Mouse (Mus musculus) G1E-ER4 (cell line): Measurements from ENCODE around the gene Oprm1. TPM values are rescaled to one million over a fixed set of nuclear protein-coding genes. Genes with fewer than 3 reads are reported as not detected.

Experiments used
- GATA1 ChIP-seq: IDR thresholded peaks from one replicate; pipeline ENCODE4 v1.8.0; 2012; ENCODE audit warnings: low read length, inconsistent platforms
- polyA plus RNA-seq: library from polyadenylated mRNA; stranded (reverse); fragments of >175 nt; gene quantifications from 2 replicates; pipeline ENCODE4 v1.2.3, GENCODE M21; 2012

Gene Oprm1
- polyA plus RNA-seq, 1 experiment, result not detected

- TF ChIP-seq GATA1, result no peak
Observed at GRCm38 (mm10) chr10:6930889-6931288, 172.6 kb downstream of the Oprm1 start.

- no peak for TF ChIP-seq GATA1
Observed at GRCm38 (mm10) chr10:6934776-6935175, 176.5 kb downstream of the Oprm1 start.

GRCm38 (mm10) chr10:6936671-6937425 is 178.5 kb downstream of the Oprm1 start:
- TF ChIP-seq GATA1, result no peak

- TF ChIP-seq GATA1, result no peak
Observed at GRCm38 (mm10) chr10:6953115-6953514, 194.8 kb downstream of the Oprm1 start.

GRCm38 (mm10) chr10:6954533-6954932 is 196.2 kb downstream of the Oprm1 start:
- TF ChIP-seq GATA1, result no peak

GRCm38 (mm10) chr10:6956357-6956756 is 198.1 kb downstream of the Oprm1 start:
- TF ChIP-seq GATA1, result no peak

- no peak for TF ChIP-seq GATA1
Observed at GRCm38 (mm10) chr10:6958791-6959190, 200.5 kb downstream of the Oprm1 start.

GRCm38 (mm10) chr10:6967588-6968242 is 209.4 kb downstream of the Oprm1 start:
- no peak for TF ChIP-seq GATA1

GRCm38 (mm10) chr10:6968334-6968733 is 210.0 kb downstream of the Oprm1 start:
- TF ChIP-seq GATA1, result no peak

- no peak for TF ChIP-seq GATA1
Observed at GRCm38 (mm10) chr10:6977843-6978242, 219.5 kb downstream of the Oprm1 start.

GRCm38 (mm10) chr10:6978733-6979132 is 220.4 kb downstream of the Oprm1 start:
- no peak for TF ChIP-seq GATA1

- no peak for TF ChIP-seq GATA1
Observed at GRCm38 (mm10) chr10:6979216-6979615, 220.9 kb downstream of the Oprm1 start.

- no peak for TF ChIP-seq GATA1
Observed at GRCm38 (mm10) chr10:6979789-6980188, 221.5 kb downstream of the Oprm1 start.

- no peak for TF ChIP-seq GATA1
Observed at GRCm38 (mm10) chr10:6980236-6980635, 221.9 kb downstream of the Oprm1 start.

- no peak for TF ChIP-seq GATA1
Observed at GRCm38 (mm10) chr10:6982751-6983151, 224.4 kb downstream of the Oprm1 start.

- TF ChIP-seq GATA1, result no peak
Observed at GRCm38 (mm10) chr10:6983431-6983830, 225.1 kb downstream of the Oprm1 start.

GRCm38 (mm10) chr10:6986246-6986645 is 227.9 kb downstream of the Oprm1 start:
- TF ChIP-seq GATA1, result no peak
